Mouse (Mus musculus) layer of hippocampus, adult 9-11 months (tissue): ENCODE results near the gene Sec16b.

ENCODE experiments used
- DNase-seq: peaks from one replicate; pipeline ENCODE4 v3.0.0; 2022

Gene Sec16b

GRCm38 (mm10) chr1:157514298-157514697 is 7.8 kb downstream of the Sec16b start:
- no peak for DNase-seq

- no peak for DNase-seq
Measured at GRCm38 (mm10) chr1:157516838-157517808, 10.6 kb downstream of the Sec16b start.

DNA sequence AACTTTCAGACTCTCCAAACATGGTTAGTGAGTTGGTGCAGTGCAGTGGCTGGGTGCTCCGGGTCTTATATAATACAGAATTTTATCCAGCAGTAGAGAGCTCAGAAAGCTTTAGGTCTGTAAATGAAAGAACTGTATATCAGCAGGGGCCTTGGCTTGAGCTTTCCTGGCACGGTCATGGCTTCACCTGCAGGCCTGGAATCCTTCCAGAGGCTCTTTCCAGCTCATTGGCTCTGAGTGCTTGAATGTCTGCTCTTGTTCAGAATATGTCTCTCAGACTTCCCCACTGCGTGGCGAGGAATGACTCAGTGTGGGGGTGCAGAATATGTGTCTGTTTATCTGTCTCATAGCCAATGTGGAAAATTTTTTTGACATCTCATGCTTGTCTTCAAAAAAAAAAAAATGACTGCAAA is 11.6 kb downstream of the Sec16b start:
- peak; percentile 84 for DNase-seq

DNA sequence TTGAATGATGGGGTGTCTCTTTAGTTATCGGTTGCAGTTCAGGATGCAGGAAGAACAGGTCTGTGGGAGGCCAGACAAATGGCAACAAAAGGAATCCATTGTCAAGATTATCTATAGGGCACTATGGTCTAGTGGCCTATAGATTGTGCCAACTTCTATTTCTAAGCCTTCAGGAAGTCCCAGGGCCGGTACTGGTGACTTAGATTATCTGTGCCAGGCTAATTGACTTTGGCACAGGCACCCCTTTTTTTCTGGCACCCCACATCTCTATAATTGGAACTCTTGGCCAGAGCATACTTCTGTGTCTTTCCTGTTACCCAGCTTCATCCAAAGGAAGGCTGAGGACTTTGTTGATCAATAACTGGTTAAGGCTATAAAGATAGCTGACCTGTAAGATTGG is 12.9 kb downstream of the Sec16b start:
- DNase-seq: no peak

DNA sequence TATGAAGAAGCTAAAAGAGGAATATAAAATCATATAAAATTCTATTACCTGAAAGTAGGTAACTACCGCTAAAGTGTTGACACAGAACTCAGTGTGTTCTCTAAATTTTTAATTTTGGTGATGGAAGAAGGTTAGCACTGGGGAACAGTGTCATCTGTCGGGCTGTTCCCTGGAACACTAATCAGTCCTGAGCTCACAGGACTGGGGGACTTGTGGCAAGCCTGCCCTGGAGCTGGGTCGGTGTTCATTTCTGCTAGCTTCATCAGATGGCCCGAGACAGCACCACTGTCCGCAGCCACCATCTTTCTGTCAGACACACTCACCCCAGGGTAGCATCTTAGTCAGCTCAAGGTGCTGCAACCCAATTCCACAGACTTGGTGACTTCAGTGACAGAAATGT is 15.8 kb downstream of the Sec16b start:
- no peak for DNase-seq

GRCm38 (mm10) chr1:157524775-157525174 is 18.2 kb downstream of the Sec16b start:
- no peak for DNase-seq

GRCm38 (mm10) chr1:157525692-157526354 is 19.3 kb downstream of the Sec16b start:
- DNase-seq: no peak

GRCm38 (mm10) chr1:157526625-157527024 is 20.1 kb downstream of the Sec16b start:
- DNase-seq: no peak

- no peak for DNase-seq
Measured at GRCm38 (mm10) chr1:157532826-157533460, 26.4 kb downstream of the Sec16b start.

- DNase-seq: no peak
Measured at GRCm38 (mm10) chr1:157535571-157535970, 29.0 kb downstream of the Sec16b start.

DNA sequence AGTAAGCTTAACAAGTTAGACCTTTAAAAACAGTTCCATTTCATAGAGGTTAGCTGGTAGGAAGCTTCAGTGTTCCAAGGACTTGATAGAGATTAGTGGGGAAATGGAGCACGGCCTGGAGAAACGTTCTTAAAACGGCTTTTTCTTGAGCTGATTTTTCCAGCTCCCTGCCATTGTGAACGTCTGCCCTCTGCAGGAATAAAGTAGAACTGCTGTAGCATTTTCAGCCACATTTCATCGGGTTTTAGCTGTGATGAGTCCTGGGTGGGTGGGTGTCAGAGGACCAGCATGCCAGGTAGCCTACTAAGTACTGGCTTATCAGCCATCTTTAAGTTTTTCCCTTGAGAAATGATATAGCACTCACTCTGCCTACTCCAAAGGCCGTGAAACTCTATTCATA is 29.9 kb downstream of the Sec16b start:
- no peak for DNase-seq

- no peak for DNase-seq
Measured at GRCm38 (mm10) chr1:157537636-157538035, 31.1 kb downstream of the Sec16b start.

DNA sequence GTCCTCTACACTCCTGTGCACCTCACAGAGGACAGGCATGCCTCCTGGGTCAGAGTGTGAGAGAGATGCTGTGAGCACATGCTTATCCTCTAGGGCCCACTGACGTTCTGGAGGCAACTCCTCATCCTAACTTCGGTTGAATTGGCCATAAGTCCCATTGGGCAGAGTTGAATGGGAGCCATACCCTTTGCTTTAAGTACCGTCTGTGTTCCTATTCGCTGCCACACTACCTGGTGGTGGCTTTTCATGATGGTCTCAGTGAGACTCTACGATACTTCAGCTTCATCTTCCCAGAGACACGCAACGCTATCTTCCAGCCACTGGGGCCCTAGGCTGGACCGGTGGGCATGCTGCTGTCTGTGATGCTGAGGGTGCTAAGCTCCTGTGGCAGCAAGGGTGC is 38.5 kb downstream of the Sec16b start:
- DNase-seq: no peak

DNA sequence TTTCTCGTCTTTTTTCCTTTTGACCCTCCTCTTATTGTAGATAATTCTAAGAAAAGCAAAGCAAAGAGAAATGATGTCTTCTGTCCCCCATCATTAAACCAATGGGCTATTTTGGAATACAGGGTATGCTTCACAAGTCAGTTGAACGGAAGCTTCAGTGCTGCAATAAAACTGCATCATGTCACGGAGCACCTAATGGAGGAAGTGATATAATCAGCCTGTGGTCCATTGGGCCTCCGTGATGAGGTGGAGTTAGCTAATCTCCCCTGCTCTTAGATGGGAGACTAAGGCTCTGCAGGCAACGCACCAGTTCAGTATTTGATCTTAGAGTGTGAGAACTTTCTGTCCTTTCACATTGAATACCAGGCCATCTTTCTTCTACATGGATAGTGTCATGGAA is 41.1 kb downstream of the Sec16b start:
- no peak for DNase-seq

- DNase-seq: no peak
Measured at GRCm38 (mm10) chr1:157549721-157550120, 43.2 kb downstream of the Sec16b start.

GRCm38 (mm10) chr1:157552749-157553451 is 46.4 kb downstream of the Sec16b start:
- peak; percentile 81 for DNase-seq

- DNase-seq: no peak
Measured at GRCm38 (mm10) chr1:157554163-157554562, 47.6 kb downstream of the Sec16b start.

DNA sequence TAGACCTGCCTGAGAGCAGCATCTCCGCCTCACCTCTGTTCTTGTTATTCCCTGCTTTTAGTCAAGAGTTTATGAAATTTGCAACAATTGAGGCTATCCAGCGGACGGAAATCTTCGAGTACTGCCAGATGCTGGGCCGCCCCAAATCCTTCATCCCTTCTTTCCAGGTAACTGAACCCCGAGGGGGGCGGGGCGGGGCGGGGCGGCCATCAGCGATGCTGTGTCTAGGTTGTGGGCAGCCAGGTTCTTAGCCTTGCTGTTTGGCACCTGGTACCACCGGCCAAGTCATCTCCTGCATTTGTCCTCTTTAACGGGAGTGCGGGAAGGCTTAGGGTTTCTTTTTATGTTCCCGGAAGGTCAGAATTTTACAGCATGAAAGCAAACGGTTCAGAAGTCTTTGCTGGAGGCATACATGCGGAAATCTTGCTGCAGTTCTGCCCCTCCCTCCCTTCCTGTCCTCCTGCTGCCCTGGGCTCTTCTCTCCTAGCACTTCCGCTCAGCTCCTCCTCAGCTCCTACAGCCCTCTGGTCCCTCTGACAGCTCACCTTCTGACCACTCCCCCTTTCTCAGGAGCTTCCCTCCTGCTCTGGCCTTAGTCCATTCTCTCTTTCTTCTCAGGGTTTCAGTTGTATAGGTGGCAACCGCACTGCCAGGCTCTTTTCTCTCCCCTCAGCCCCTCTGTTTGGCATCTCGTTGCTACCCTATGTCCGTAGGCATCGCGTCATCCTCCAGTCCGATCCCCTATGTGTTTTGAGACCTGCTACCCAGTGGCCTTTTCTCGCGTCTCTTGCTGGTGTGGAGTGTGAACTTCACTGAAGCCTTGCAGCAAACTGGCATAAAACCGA is 48.4 kb downstream of the Sec16b start:
- DNase-seq: no peak

DNA sequence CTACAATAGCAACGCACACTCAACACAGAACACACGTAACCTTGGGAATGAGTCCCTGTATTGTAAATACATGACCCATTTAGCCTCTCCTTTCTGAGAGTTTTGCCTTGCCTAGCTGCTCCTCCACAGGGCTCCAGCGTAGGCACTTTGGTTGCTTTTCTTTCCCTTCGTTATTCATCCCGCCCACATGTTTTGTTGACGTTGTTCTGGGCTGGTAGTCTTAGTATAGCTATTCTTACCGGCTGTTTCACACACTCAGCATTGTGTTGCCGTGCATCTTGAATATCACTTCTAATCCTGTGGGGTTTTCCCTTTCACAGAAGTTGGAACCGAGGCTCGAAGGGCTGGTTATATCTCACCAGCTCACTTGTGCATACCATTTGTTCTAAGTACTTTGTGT is 49.2 kb downstream of the Sec16b start:
- DNase-seq: peak; percentile 52

DNA sequence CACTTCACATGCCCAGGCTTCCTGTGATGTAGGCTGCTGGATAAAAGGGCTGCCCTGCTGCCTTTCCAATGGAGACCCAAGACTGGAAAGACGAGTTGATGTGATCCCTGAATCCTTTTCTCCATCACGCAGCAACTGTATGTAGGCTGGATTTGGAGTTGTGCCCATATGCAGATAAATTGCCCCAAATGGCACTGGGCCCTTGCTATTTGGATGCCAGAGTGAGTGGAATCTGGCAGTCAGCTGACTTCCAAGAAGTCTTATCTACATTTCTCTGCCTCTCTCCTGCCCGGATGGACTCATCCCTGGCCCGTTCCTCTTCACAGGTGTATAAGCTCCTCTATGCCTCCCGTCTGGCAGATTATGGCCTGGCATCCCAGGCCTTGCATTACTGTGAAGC is 49.9 kb downstream of the Sec16b start:
- no peak for DNase-seq

DNA sequence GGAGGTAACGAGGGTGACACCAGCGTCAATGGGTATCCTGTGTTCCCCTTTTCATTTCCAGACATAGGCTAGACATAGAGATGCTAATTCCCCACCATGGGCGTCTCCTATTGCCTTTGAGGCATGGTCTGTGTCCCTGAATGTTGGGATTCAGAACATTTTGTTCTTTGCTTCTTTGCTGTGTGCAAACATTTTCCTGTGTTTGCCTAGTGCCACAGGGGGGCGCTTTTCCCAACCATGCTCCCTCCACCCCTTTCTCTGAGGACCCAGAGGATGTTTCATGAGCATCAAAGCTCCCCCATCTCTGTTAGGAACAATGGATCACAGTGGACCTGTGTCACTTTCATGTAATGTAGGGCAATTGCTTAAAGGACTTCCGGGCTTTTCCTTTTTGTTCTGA is 51.6 kb downstream of the Sec16b start:
- DNase-seq: no peak

DNA sequence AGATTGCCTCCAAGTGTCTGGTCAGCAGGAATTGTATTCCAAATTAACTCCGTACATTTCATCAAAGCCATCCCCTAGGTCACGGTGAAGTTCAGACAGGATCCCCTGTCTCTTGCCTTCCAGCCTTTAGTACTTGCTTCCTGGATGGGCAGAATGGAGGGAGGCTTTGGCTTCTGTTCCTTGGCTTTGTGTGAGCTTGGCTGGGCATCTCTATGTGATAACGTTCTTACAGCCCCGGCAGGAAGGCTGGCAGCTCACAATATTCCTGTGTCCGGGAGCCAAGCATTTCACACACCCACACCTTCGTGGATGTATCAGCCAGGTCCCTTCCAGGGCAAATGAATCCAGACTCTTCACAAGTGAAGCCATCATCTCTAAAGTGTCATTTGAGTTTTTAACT is 53.5 kb downstream of the Sec16b start:
- no peak for DNase-seq
